Mouse (Mus musculus): ENCODE results near the gene Ldb2. TPM values are rescaled to one million over a fixed set of nuclear protein-coding genes. Genes with fewer than 3 reads are reported as not detected.
A peak's percentile ranks its signal among the peaks of the same experiment; 100 is the strongest.

Ldb2 gene
- polyA plus RNA-seq (2015; fragmentation: Nextera tagmentation; extraction: Ambion mirVana), result 46.2 and 47.8 TPM in 2 replicates

DNA sequence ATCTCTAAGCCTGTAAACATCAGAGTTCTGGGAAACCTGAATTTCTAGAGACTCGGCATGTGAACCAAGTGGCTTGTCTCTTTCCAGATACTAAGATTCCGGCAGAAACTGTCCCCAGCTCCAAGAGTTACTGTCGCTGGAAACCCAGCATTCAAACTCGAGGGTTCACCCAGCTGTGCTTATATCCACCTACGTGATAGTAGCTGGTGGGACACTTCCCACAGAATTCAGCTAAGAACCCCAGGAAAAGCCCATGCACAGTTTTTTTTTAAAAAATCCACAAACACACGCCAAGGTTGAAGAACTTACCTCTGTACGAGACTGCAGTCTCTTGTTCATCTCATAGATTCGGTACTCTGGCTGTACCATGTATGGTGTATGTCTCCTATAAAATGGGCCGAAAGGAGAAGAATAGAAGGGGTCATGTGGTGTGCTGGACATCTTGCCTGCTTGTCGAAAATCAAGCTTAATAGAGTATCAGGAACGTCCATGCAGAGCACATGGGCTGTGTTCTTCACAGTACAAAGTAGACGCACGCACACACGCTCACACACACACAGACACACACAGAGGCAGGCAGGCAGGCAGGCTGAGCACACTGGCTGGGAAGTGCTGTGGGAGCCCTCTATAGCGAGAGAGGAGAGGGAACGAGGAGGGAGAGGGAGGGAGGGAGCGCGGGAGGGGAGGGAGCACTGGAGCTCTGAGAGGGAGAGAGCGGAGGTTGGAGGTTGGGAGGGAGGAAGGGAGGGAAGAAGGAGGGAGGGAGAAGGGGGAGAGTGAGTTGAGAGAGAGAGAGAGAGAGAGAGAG, at the start of gene Ldb2:
Gene Ldb2 (minus strand): TSS at position 628 of the 808 bp plus-strand sequence.
- H3K4me2 ChIP-seq, result peak within 1 kb of the TSS; percentile 61
- peak; percentile 90 for ATAC-seq (ENCODE audit: borderline replicate concordance, extremely low read depth, low FRiP score, low TSS enrichment)
- peak within 1 kb of the TSS; percentile 50; the same call in 1 of the 2 replicates for H3K27ac ChIP-seq
- H3K9me3 ChIP-seq, result no peaks in the 10 kb centered on the region
- H3K9ac ChIP-seq, result peak within 1 kb of the TSS; percentile 42
- H3K4me3 ChIP-seq, result peak within 1 kb of the TSS; percentile 46
- WGBS, result under 1% methylated on average over 16 of the region's 19 CpGs
- H3K27me3 ChIP-seq, result no peaks in the 10 kb centered on the region
- no peaks in the 10 kb centered on the region for H3K36me3 ChIP-seq
- peaks cover 17% of the 10 kb centered on the region for H3K4me1 ChIP-seq

- Histone ChIP-seq H3K4me3 (no peak overlapping the region), H3K9me3 (no peaks in the 10 kb centered on the region), H3K9ac (no peak overlapping the region), H3K36me3 (no peaks in the 10 kb centered on the region), H3K27me3 (no peaks in the 10 kb centered on the region), H3K4me1 (no peaks in the 10 kb centered on the region), H3K4me2 (no peak overlapping the region), H3K27ac (no peak overlapping the region)
- WGBS, result 62% methylated on average over 5 of the region's 5 CpGs
- no peak for ATAC-seq (ENCODE audit: borderline replicate concordance, extremely low read depth, low FRiP score, low TSS enrichment)
Measured at GRCm38 (mm10) chr5:44831287-44831686, 31.8 kb upstream of the Ldb2 start.

DNA sequence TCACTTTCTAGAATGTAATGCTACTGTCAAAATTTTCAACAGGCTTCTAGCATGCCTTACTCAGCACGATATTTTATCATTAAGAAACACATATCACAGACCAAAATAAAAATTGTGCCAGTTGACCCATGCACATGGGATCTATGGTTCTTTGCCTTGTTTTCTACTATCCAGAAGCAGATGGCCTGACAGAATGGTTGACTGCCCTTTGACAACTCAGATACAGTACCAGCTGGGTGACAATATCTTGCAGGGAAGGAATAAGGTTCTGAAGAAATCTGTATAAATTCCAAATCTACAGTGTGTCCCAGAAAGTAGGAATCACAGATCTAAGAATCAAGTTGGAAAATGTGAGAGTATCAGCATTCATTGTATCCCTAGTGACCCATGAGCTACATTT, 16.0 kb upstream of the Ldb2 start:
- no peak overlapping the region for H3K4me2 ChIP-seq
- no peak for ATAC-seq (ENCODE audit: borderline replicate concordance, extremely low read depth, low FRiP score, low TSS enrichment)
- H3K4me3 ChIP-seq, result no peak overlapping the region
- H3K27ac ChIP-seq, result no peak overlapping the region
- H3K9ac ChIP-seq, result no peak overlapping the region
- H3K27me3 ChIP-seq, result no peaks in the 10 kb centered on the region
- no peaks in the 10 kb centered on the region for H3K4me1 ChIP-seq
- H3K36me3 ChIP-seq, result no peaks in the 10 kb centered on the region
- H3K9me3 ChIP-seq, result no peaks in the 10 kb centered on the region
- WGBS, result 77% methylated on average over 1 of the region's 1 CpGs

- no peaks in the 10 kb centered on the region for H3K36me3 ChIP-seq
- H3K27me3 ChIP-seq, result no peaks in the 10 kb centered on the region
- 73% methylated on average over 2 of the region's 2 CpGs for WGBS
- H3K27ac ChIP-seq, result no peak overlapping the region
- peaks cover 2% of the 10 kb centered on the region; the same call in 1 of the 2 replicates for H3K4me1 ChIP-seq
- H3K9me3 ChIP-seq, result no peaks in the 10 kb centered on the region
- H3K4me2 ChIP-seq, result no peak overlapping the region
- H3K4me3 ChIP-seq, result no peak overlapping the region
- ATAC-seq (ENCODE audit: borderline replicate concordance, extremely low read depth, low FRiP score, low TSS enrichment), result no peak
- no peak overlapping the region for H3K9ac ChIP-seq
Measured at GRCm38 (mm10) chr5:44805960-44806359, 6.5 kb upstream of the Ldb2 start.

DNA sequence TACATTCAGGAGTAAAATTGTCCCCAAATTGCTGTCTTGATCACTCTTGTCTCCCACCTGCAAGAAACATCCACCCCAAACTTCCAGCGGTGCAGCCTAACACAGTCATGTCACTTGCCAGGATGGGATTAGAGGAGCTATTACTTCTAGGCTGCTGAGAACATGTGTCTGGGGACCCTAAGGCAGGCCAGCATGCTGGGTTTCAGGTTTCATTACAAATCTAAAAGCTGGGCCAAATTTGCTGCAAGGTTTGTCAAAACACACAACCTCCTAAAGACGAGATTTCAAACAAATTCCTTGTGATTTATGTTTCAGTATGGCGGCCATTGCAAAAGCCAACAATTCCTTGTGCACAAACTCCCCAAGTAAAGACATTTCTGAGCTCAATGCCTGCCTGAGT, 1.6 kb upstream of the Ldb2 start:
- Histone ChIP-seq H3K4me2 (no peak overlapping the region), H3K9ac (no peak overlapping the region), H3K36me3 (no peaks in the 10 kb centered on the region), H3K27ac (no peak overlapping the region), H3K4me1 (peaks cover 17% of the 10 kb centered on the region), H3K27me3 (no peaks in the 10 kb centered on the region), H3K9me3 (no peaks in the 10 kb centered on the region), H3K4me3 (no peak overlapping the region)
- WGBS, result 24% methylated on average over 3 of the region's 3 CpGs
- no peak for ATAC-seq (ENCODE audit: borderline replicate concordance, extremely low read depth, low FRiP score, low TSS enrichment)

GRCm38 (mm10) chr5:44799861-44800260, 381 bp upstream of the Ldb2 start:
- H3K27me3 ChIP-seq, result no peaks in the 10 kb centered on the region
- H3K4me3 ChIP-seq, result peak overlapping the region; percentile 46
- peaks cover 17% of the 10 kb centered on the region for H3K4me1 ChIP-seq
- H3K9ac ChIP-seq, result no peak overlapping the region
- H3K4me2 ChIP-seq, result peak overlapping the region; percentile 61
- H3K27ac ChIP-seq, result no peak overlapping the region; the same call in 1 of the 2 replicates
- no peaks in the 10 kb centered on the region for H3K9me3 ChIP-seq
- no peaks in the 10 kb centered on the region for H3K36me3 ChIP-seq
- ATAC-seq (ENCODE audit: borderline replicate concordance, extremely low read depth, low FRiP score, low TSS enrichment), result peak; percentile 50; the same call in 1 of the 2 replicates
- 28% methylated on average over 2 of the region's 2 CpGs for WGBS

DNA sequence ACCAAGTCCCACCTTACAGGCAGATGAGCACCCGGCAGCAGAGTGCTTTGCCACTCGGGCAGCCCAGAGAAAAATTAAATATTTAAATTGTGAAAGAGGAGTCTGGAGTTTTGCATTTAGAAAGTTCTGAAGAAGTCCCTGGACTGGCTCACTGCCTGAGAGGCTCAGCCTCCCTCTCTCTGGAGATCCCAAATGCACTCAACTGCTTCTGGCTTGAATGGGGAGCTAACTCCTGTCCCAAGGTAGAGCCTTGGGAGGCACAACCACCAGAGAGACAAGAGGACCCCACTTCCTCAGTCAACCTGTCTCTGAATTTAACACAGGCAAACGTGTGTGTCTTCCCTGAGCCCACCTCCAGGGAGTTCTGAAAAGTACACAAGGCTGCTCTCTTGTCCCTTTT, 987 bp downstream of the Ldb2 start:
- WGBS, result under 1% methylated on average over 3 of the region's 3 CpGs
- Histone ChIP-seq H3K4me2 (peak overlapping the region; percentile 61), H3K4me3 (peak overlapping the region; percentile 46), H3K9ac (peak overlapping the region; percentile 42), H3K9me3 (no peaks in the 10 kb centered on the region), H3K4me1 (peaks cover 17% of the 10 kb centered on the region), H3K36me3 (no peaks in the 10 kb centered on the region), H3K27me3 (no peaks in the 10 kb centered on the region), H3K27ac (no peak overlapping the region)
- no peak for ATAC-seq (ENCODE audit: borderline replicate concordance, extremely low read depth, low FRiP score, low TSS enrichment)

- Histone ChIP-seq H3K36me3 (no peaks in the 10 kb centered on the region), H3K27me3 (no peaks in the 10 kb centered on the region), H3K27ac (no peak overlapping the region), H3K4me2 (peak overlapping the region; percentile 61), H3K4me1 (peaks cover 17% of the 10 kb centered on the region), H3K9me3 (no peaks in the 10 kb centered on the region), H3K9ac (peak overlapping the region; percentile 42), H3K4me3 (peak overlapping the region; percentile 46)
- 13% methylated on average over 2 of the region's 2 CpGs for whole genome bisulfite sequencing
- no peak for ATAC-seq (ENCODE audit: borderline replicate concordance, extremely low read depth, low FRiP score, low TSS enrichment)
Measured at GRCm38 (mm10) chr5:44798056-44798455, 1.4 kb downstream of the Ldb2 start.

DNA sequence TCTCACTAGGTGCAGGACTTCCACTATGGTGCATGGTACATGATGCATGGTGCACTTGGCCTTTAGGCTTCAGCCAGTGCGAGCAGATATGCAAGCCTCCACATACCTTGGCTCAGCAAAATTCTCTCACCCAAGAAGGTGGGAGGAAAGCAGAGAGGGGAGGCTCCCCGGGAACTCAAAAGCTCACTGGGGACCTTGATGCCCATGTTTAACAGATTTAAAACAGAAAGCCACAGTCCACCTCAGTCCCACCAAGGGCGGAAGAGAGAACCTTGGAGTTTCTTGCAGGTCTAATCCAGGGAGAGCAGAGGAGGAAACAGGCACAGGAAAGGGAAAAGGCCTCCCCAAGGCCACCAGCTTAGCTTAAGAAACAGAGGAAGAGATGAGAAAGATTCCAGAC, 14.9 kb downstream of the Ldb2 start:
- Histone ChIP-seq H3K4me2 (no peak overlapping the region), H3K9me3 (no peaks in the 10 kb centered on the region), H3K9ac (no peak overlapping the region), H3K4me1 (0 out of 2 replicates have a peak, but pooled peaks cover 10% of the 10 kb centered on the region), H3K27ac (0 out of 2 replicates have a peak overlapping the region, but pooled peaks have one; percentile 29), H3K36me3 (no peaks in the 10 kb centered on the region), H3K27me3 (no peaks in the 10 kb centered on the region), H3K4me3 (no peak overlapping the region)
- 75% methylated on average over 3 of the region's 3 CpGs for WGBS
- no peak for ATAC-seq (ENCODE audit: borderline replicate concordance, extremely low read depth, low FRiP score, low TSS enrichment)

DNA sequence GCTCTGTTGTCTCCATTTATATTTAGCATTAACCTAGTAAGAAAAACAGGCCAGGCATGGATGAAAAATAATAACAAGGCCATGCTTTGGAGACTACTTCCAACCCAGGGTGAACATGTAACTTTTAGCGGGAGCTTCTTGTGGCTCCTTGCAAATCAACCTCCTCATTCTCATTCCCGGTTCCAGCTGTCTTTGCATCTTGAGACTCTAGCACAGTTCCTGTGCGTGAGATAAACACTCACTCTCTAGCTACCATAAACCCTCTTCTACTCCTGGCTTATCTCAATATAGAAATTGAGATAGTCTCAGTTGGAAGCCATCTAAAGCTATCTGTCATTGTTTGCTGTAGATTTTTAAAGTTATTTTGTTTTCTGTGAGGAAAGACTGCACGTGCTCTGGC, 20.1 kb downstream of the Ldb2 start:
- H3K9me3 ChIP-seq, result no peaks in the 10 kb centered on the region
- no peak for ATAC-seq (ENCODE audit: borderline replicate concordance, extremely low read depth, low FRiP score, low TSS enrichment)
- H3K27me3 ChIP-seq, result no peaks in the 10 kb centered on the region
- no peaks in the 10 kb centered on the region for H3K4me1 ChIP-seq
- no peak overlapping the region for H3K9ac ChIP-seq
- no peak overlapping the region for H3K4me3 ChIP-seq
- 72% methylated on average over 4 of the region's 4 CpGs for WGBS
- H3K4me2 ChIP-seq, result no peak overlapping the region
- no peak overlapping the region for H3K27ac ChIP-seq
- no peaks in the 10 kb centered on the region for H3K36me3 ChIP-seq

DNA sequence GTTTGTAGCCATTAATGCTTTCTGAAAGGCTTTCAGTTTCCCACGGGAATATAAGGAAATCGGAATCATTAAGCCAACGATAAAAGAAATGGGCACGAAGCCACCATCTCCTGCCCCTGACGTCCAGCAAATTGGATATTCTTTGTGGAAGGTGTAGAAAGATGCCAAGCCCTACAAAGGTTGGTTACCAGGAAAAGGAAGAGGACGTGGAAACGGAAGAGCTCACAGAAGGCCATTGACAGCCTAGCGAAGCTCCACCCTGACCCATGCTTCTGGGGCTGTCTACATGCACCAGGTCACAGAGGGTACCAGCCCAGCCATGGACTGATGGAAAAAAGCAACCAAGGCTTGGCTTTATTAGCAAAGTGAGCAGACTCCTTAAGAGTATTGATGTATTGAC, 31.0 kb downstream of the Ldb2 start:
- ATAC-seq (ENCODE audit: borderline replicate concordance, extremely low read depth, low FRiP score, low TSS enrichment), result no peak

DNA sequence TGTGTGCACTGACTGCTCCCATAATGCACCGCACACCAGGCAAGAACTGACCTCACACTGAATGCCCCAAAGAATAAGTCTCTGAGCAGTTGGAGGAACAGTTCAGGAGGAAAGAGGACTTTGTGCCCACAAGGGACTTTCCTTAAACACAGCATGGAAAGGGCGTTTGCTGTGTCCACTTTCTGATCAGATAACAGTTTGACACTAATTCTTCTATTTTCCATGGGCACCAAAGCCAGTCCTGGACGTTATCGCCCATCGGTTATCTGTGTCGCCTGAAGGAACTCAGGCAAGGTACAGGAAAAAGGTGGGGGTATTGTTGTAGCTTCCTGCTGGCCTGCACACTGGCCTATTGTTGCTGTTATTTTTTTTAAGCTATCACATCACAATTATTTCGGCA, 34.6 kb downstream of the Ldb2 start:
- Histone ChIP-seq H3K9me3 (no peaks in the 10 kb centered on the region), H3K27me3 (no peaks in the 10 kb centered on the region), H3K4me2 (no peak overlapping the region), H3K36me3 (no peaks in the 10 kb centered on the region), H3K4me3 (no peak overlapping the region), H3K27ac (peak overlapping the region; percentile 57), H3K9ac (no peak overlapping the region), H3K4me1 (no peaks in the 10 kb centered on the region)
- no peak for ATAC-seq (ENCODE audit: borderline replicate concordance, extremely low read depth, low FRiP score, low TSS enrichment)
- WGBS, result 67% methylated on average over 7 of the region's 7 CpGs

More for the DNA sequence above, 31.0 kb downstream of the Ldb2 start:
- no peaks in the 10 kb centered on the region for H3K36me3 ChIP-seq
- no peaks in the 10 kb centered on the region for H3K27me3 ChIP-seq
- no peaks in the 10 kb centered on the region for H3K4me1 ChIP-seq
- H3K27ac ChIP-seq, result no peak overlapping the region
- H3K4me2 ChIP-seq, result no peak overlapping the region
- H3K9ac ChIP-seq, result no peak overlapping the region
- no peak overlapping the region for H3K4me3 ChIP-seq
- 80% methylated on average over 8 of the region's 8 CpGs for WGBS
- no peaks in the 10 kb centered on the region for H3K9me3 ChIP-seq
